Mouse (Mus musculus) lung, postnatal 0 days (tissue): ENCODE measurements around the gene Nadsyn1.

Experiments used
- CTCF ChIP-seq: IDR thresholded peaks from 2 replicates; pipeline ENCODE4 v1.5.1; 2016; ENCODE audit warnings: antibody characterized with exemption, mild to moderate bottlenecking
- EP300 ChIP-seq: IDR thresholded peaks from 2 replicates; pipeline ENCODE4 v1.6.1; 2016; ENCODE audit warnings: antibody characterized with exemption, mild to moderate bottlenecking, control low read depth

DNA sequence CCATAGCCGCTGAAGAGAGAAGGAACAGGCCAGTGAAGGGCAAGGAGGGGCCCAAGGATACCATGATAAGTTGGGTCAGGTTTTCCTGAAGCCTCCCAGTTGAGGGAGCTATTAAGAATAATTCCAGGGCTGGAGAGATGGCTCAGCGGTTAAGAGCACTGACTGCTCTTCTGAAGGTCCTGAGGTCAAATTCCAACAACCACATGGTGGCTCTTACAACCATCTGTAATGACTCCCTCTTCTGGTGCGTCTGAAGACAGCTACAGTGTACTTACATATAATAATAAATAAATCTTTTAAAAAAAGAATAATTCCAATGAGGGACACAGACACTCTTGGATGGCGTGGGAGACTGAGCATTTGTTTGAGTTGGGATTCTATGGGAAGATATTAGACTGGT lies 3.4 kb downstream of the Nadsyn1 start:
- TF ChIP-seq EP300 (no peak), CTCF (no peak)
